Mouse (Mus musculus) bone marrow, adult 2 months (tissue): ENCODE data around the gene Hax1.

Source experiments
- CTCF ChIP-seq: fragments of 200-500 bp; IDR thresholded peaks from 2 replicates; pipeline ENCODE4 v1.5.1; 2011; ENCODE audit warnings: low read length, control low read depth; ENCODE audit not compliant: control insufficient read depth, insufficient read depth
- POLR2A ChIP-seq: fragments of 200-500 bp; IDR thresholded peaks from 2 replicates; pipeline ENCODE4 v1.6.1; 2011; ENCODE audit warnings: low read depth, mild to moderate bottlenecking, control low read depth, low read length, borderline replicate concordance; ENCODE audit not compliant: control insufficient read depth

DNA sequence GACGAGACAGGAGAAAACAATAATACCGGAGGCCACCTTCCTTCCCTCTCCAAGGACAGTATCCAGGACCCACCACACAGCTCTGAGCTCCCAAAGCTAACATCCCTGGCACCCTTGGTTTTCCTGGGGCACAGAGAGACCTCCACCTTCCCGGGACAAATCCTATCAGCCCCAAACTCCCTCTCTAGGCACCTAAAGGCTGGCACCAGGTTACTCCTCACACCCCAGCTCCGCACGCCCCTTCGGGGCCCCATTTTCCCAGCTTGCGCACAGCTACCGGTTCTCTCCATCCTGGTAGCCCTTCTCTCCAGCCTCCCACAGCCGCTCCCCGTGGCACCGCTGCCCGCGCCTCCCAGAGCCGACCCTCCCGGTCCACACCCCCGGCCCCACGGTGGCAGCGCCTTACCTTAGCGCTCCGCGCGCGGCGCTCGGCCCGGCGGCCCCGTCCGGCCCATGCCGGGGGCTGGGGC, 35.8 kb downstream of the Hax1 start:
- TF ChIP-seq CTCF = no peak
- no peak for TF ChIP-seq POLR2A
